Mouse (Mus musculus) hindbrain, embryonic 11.5 days (tissue): ENCODE measurements around the gene Acsm3. TPM values are rescaled to one million over a fixed set of nuclear protein-coding genes. Genes with fewer than 3 reads are reported as not detected.

Experiments used
- ATAC-seq: fragments of 200-750 bp; cut with Nextera tagmentation; 2 replicates; pipeline ENCODE4 v1.8.0; 2017; ENCODE audit warnings: mild to moderate bottlenecking, moderate TSS enrichment, moderate library complexity; ENCODE audit not compliant: low FRiP score
- DNase-seq: peaks from one replicate; pipeline ENCODE4 v3.0.0-alpha.2; 2015; ENCODE audit warnings: low spot score
- H3K27ac ChIP-seq: fragments of 300-500 bp; sonication (generic); 2 replicates; pipeline ENCODE4 v1.5.1; 2014; ENCODE audit warnings: mild to moderate bottlenecking, low read depth, low read length
- H3K27me3 ChIP-seq: fragments of 300-500 bp; sonication (generic); 2 replicates; pipeline ENCODE4 v1.6.1; 2014; ENCODE audit warnings: mild to moderate bottlenecking, low read length, moderate library complexity, mixed read lengths; ENCODE audit not compliant: control insufficient read depth, insufficient read depth
- H3K36me3 ChIP-seq: fragments of 300-500 bp; sonication (generic); 2 replicates; pipeline ENCODE4 v1.6.1; 2014; ENCODE audit warnings: mild to moderate bottlenecking, low read length, moderate library complexity, mixed read lengths; ENCODE audit not compliant: control insufficient read depth, insufficient read depth
- H3K4me1 ChIP-seq: fragments of 300-500 bp; sonication (generic); replicated peaks from 2 replicates; pipeline ENCODE4 v1.6.1; 2014; ENCODE audit warnings: low read length, mixed read lengths; ENCODE audit not compliant: control insufficient read depth, insufficient read depth
- H3K4me2 ChIP-seq: fragments of 300-500 bp; sonication (generic); replicated peaks from 2 replicates; pipeline ENCODE4 v1.6.1; 2014; ENCODE audit warnings: mild to moderate bottlenecking, low read depth, low read length
- H3K4me3 ChIP-seq: fragments of 300-500 bp; sonication (generic); 2 replicates; pipeline ENCODE4 v1.5.1; 2014; ENCODE audit warnings: low read depth, low read length
- H3K9ac ChIP-seq: fragments of 300-500 bp; sonication (generic); 2 replicates; pipeline ENCODE4 v1.6.1; 2014; ENCODE audit warnings: low read depth, low read length
- H3K9me3 ChIP-seq: fragments of 300-500 bp; sonication (generic); 2 replicates; pipeline ENCODE4 v1.6.1; 2016; ENCODE audit warnings: low read length; ENCODE audit not compliant: control insufficient read depth
- WGBS: fragments of 180-500 bp; shearing (Covaris S2); extraction: QIAGEN DNeasy Blood & Tissue Kit; methylation state at CpG from one replicate; pipeline ENCODE4 v1.1.7; 2014; 5-methylcytosine and 5-hydroxymethylcytosine counted together
- polyA plus RNA-seq: library from polyadenylated mRNA; unstranded; fragments of >200 nt; fragmentation: Nextera tagmentation; extraction: Ambion mirVana; gene quantifications from 2 replicates; pipeline ENCODE4 v1.2.1, GENCODE M21; 2014

Gene Acsm3
- polyA plus RNA-seq, 1 experiment from 2014 or later = 0.57 TPM

- Histone ChIP-seq H3K36me3 (no peaks in the 10 kb centered on the region), H3K27me3 (no peaks in the 10 kb centered on the region), H3K9me3 (no peaks in the 10 kb centered on the region), H3K9ac (no peak overlapping the region), H3K4me2 (no peak overlapping the region), H3K27ac (no peak overlapping the region), H3K4me1 (no peaks in the 10 kb centered on the region), H3K4me3 (no peak overlapping the region)
- DNase-seq (no peak), ATAC-seq (no peak)
- 97% methylated on average over 3 of the region's 3 CpGs for WGBS
Observed at GRCm38 (mm10) chr7:119808723-119809122, 48.0 kb downstream of the Acsm3 start.

- Histone ChIP-seq H3K27me3 (no peaks in the 10 kb centered on the region), H3K27ac (no peak overlapping the region), H3K4me3 (no peak overlapping the region), H3K4me1 (no peaks in the 10 kb centered on the region), H3K9ac (no peak overlapping the region), H3K36me3 (no peaks in the 10 kb centered on the region), H3K9me3 (no peaks in the 10 kb centered on the region), H3K4me2 (no peak overlapping the region)
- 100% methylated on average over 1 of the region's 1 CpGs for WGBS
- ATAC-seq (no peak), DNase-seq (no peak)
Observed at GRCm38 (mm10) chr7:119835371-119835770, 74.6 kb downstream of the Acsm3 start.

- no peak overlapping the region for H3K4me3 ChIP-seq
- ATAC-seq (no peak), DNase-seq (no peak)
- H3K27me3 ChIP-seq = no peaks in the 10 kb centered on the region
- no peak overlapping the region for H3K9ac ChIP-seq
- 93% methylated on average over 4 of the region's 4 CpGs for WGBS
- H3K4me1 ChIP-seq = no peaks in the 10 kb centered on the region
- no peak overlapping the region for H3K27ac ChIP-seq
- H3K36me3 ChIP-seq = no peaks in the 10 kb centered on the region
- no peaks in the 10 kb centered on the region for H3K9me3 ChIP-seq
- H3K4me2 ChIP-seq = no peak overlapping the region
Observed at GRCm38 (mm10) chr7:119835996-119836777, 75.5 kb downstream of the Acsm3 start.

Other genes starting within 250 kb of the Acsm3 start
- gene Acsm5, start 241.5 kb upstream of the Acsm3 start, polyA plus RNA-seq = not detected in 2 replicates
- gene Pdilt, start 237.4 kb upstream of the Acsm3 start, polyA plus RNA-seq = 0.28 TPM in 1 of 2 replicates, not detected in the other
- gene Acsm2, start 206.6 kb upstream of the Acsm3 start, polyA plus RNA-seq = not detected in 2 replicates
- gene Acsm1, start 153.9 kb upstream of the Acsm3 start, polyA plus RNA-seq = not detected in 2 replicates
- gene Acsm4, start 70.9 kb upstream of the Acsm3 start, polyA plus RNA-seq = not detected in 2 replicates
- 89.7 and 99.0 TPM in 2 replicates for gene Thumpd1, start 40.1 kb upstream of the Acsm3 start, polyA plus RNA-seq
- 24.0 and 27.4 TPM in 2 replicates for gene Rexo5, start 33.1 kb downstream of the Acsm3 start, polyA plus RNA-seq
- 33.5 and 37.3 TPM in 2 replicates for gene Eri2, start 33.1 kb downstream of the Acsm3 start, polyA plus RNA-seq
- 16.1 and 16.7 TPM in 2 replicates for gene Lyrm1, start 134.9 kb downstream of the Acsm3 start, polyA plus RNA-seq
- 10.0 and 11.8 TPM in 2 replicates for gene Dcun1d3, start 135.4 kb downstream of the Acsm3 start, polyA plus RNA-seq